Mouse (Mus musculus): ENCODE results near the gene Klk1b16. TPM values are rescaled to one million over a fixed set of nuclear protein-coding genes. Genes with fewer than 3 reads are reported as not detected.

Gene Klk1b16
- not detected for polyA plus RNA-seq (2014; fragmentation: Illumina TruSeq; extraction: RNeasy Lipid Tissue Mini Kit (QIAGEN cat#74804); ENCODE audit: low read depth, low replicate concordance)

GRCm38 (mm10) chr7:44136467-44136866 lies at the start of gene Klk1b16:
Klk1b16 (plus strand) TSS chr7:44136767.

DNA sequence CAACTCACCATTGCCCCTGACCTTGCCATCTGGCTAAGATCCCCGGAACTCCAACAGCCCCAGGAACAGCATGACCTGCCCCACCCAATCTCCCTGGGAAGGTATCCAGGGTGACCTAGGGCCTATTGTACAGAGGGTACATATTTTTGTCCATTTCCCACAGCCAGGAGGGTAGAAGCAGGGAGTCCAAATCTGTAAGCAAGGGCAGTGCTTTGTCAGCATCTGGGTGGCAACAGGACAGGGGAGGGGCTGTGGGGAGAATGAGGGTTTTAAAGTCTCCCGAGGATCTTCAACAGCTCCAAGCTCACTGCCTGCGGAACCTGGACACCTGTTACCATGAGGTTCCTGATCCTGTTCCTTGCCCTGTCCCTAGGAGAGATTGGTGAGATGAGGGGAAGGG lies 34.5 kb upstream of the Klk1b16 start, which contains the start of gene Klk1b21:
Gene Klk1b21, plus strand, starts transcription at position 301 of the 400 bp plus-strand sequence.

DNA sequence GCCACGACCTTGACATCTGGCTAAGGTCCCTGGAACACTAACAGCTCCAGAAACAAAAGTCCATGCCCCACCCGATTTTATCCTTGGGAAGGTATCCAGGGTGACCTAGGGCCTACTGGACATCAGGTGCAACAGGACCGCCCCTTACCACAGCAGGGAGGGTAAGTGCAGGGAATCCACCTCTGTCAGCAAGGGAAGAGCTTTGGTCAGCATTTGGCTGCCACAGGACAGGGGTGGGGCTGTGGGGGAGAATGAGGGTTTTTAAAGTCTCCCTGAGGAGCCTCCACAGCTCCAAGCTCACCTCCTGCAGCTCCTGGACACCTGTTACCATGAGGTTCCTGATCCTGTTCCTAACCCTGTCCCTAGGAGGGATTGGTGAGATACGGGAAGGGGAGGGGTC lies 24.2 kb upstream of the Klk1b16 start, which contains the start of gene Klk1b22:
Gene Klk1b22, plus strand, starts transcription at position 301 of the 400 bp plus-strand sequence.

GRCm38 (mm10) chr7:44187936-44188335 lies 51.4 kb downstream of the Klk1b16 start, which contains the start of gene Klk1b24:
Klk1b24 (plus strand) TSS chr7:44188236.

Other genes starting within 250 kb of the Klk1b16 start
- not detected for gene Klk15, start 203.0 kb upstream of the Klk1b16 start, polyA plus RNA-seq (2014; fragmentation: Illumina TruSeq; extraction: RNeasy Lipid Tissue Mini Kit (QIAGEN cat#74804); ENCODE audit: low read depth, low replicate concordance)
- gene Klk1b8, start 186.1 kb upstream of the Klk1b16 start, polyA plus RNA-seq (2014; fragmentation: Illumina TruSeq; extraction: RNeasy Lipid Tissue Mini Kit (QIAGEN cat#74804); ENCODE audit: low read depth, low replicate concordance) = not detected
- gene Klk1b1, start 170.0 kb upstream of the Klk1b16 start, polyA plus RNA-seq (2014; fragmentation: Illumina TruSeq; extraction: RNeasy Lipid Tissue Mini Kit (QIAGEN cat#74804); ENCODE audit: low read depth, low replicate concordance) = not detected
- gene Klk1b9, start 160.7 kb upstream of the Klk1b16 start, polyA plus RNA-seq (2014; fragmentation: Illumina TruSeq; extraction: RNeasy Lipid Tissue Mini Kit (QIAGEN cat#74804); ENCODE audit: low read depth, low replicate concordance) = not detected
- not detected for gene Klk1b11, start 140.9 kb upstream of the Klk1b16 start, polyA plus RNA-seq (2014; fragmentation: Illumina TruSeq; extraction: RNeasy Lipid Tissue Mini Kit (QIAGEN cat#74804); ENCODE audit: low read depth, low replicate concordance)
- not detected for gene Klk1b26, start 124.6 kb upstream of the Klk1b16 start, polyA plus RNA-seq (2014; fragmentation: Illumina TruSeq; extraction: RNeasy Lipid Tissue Mini Kit (QIAGEN cat#74804); ENCODE audit: low read depth, low replicate concordance)
- gene Klk1b27, start 84.5 kb upstream of the Klk1b16 start, polyA plus RNA-seq (2014; fragmentation: Illumina TruSeq; extraction: RNeasy Lipid Tissue Mini Kit (QIAGEN cat#74804); ENCODE audit: low read depth, low replicate concordance) = not detected
- not detected for gene Klk1b21, start 34.4 kb upstream of the Klk1b16 start, polyA plus RNA-seq (2014; fragmentation: Illumina TruSeq; extraction: RNeasy Lipid Tissue Mini Kit (QIAGEN cat#74804); ENCODE audit: low read depth, low replicate concordance)
- not detected for gene Klk1b22, start 24.1 kb upstream of the Klk1b16 start, polyA plus RNA-seq (2014; fragmentation: Illumina TruSeq; extraction: RNeasy Lipid Tissue Mini Kit (QIAGEN cat#74804); ENCODE audit: low read depth, low replicate concordance)
- gene Klk1b24, start 51.5 kb downstream of the Klk1b16 start, polyA plus RNA-seq (2014; fragmentation: Illumina TruSeq; extraction: RNeasy Lipid Tissue Mini Kit (QIAGEN cat#74804); ENCODE audit: low read depth, low replicate concordance) = not detected
- not detected for gene Klk1b3, start 61.4 kb downstream of the Klk1b16 start, polyA plus RNA-seq (2014; fragmentation: Illumina TruSeq; extraction: RNeasy Lipid Tissue Mini Kit (QIAGEN cat#74804); ENCODE audit: low read depth, low replicate concordance)
- gene Klk1b4, start 70.7 kb downstream of the Klk1b16 start, polyA plus RNA-seq (2014; fragmentation: Illumina TruSeq; extraction: RNeasy Lipid Tissue Mini Kit (QIAGEN cat#74804); ENCODE audit: low read depth, low replicate concordance) = not detected
- not detected for gene Klk1b5, start 79.2 kb downstream of the Klk1b16 start, polyA plus RNA-seq (2014; fragmentation: Illumina TruSeq; extraction: RNeasy Lipid Tissue Mini Kit (QIAGEN cat#74804); ENCODE audit: low read depth, low replicate concordance)
- gene Klk1, start 88.6 kb downstream of the Klk1b16 start, polyA plus RNA-seq (2014; fragmentation: Illumina TruSeq; extraction: RNeasy Lipid Tissue Mini Kit (QIAGEN cat#74804); ENCODE audit: low read depth, low replicate concordance) = not detected
- not detected for gene Gm36864, start 99.4 kb downstream of the Klk1b16 start, polyA plus RNA-seq (2014; fragmentation: Illumina TruSeq; extraction: RNeasy Lipid Tissue Mini Kit (QIAGEN cat#74804); ENCODE audit: low read depth, low replicate concordance)
- gene 1700028J19Rik, start 109.9 kb downstream of the Klk1b16 start, polyA plus RNA-seq (2014; fragmentation: Illumina TruSeq; extraction: RNeasy Lipid Tissue Mini Kit (QIAGEN cat#74804); ENCODE audit: low read depth, low replicate concordance) = not detected
- gene 2410002F23Rik, start 110.0 kb downstream of the Klk1b16 start, polyA plus RNA-seq (2014; fragmentation: Illumina TruSeq; extraction: RNeasy Lipid Tissue Mini Kit (QIAGEN cat#74804); ENCODE audit: low read depth, low replicate concordance) = 57.7 TPM
- gene Acp4, start 120.6 kb downstream of the Klk1b16 start, polyA plus RNA-seq (2014; fragmentation: Illumina TruSeq; extraction: RNeasy Lipid Tissue Mini Kit (QIAGEN cat#74804); ENCODE audit: low read depth, low replicate concordance) = not detected
- gene Gm15517, start 124.7 kb downstream of the Klk1b16 start, polyA plus RNA-seq (2014; fragmentation: Illumina TruSeq; extraction: RNeasy Lipid Tissue Mini Kit (QIAGEN cat#74804); ENCODE audit: low read depth, low replicate concordance) = not detected
- 3.7 TPM for gene Clec11a, start 170.1 kb downstream of the Klk1b16 start, polyA plus RNA-seq (2014; fragmentation: Illumina TruSeq; extraction: RNeasy Lipid Tissue Mini Kit (QIAGEN cat#74804); ENCODE audit: low read depth, low replicate concordance)
- gene Shank1, start 173.5 kb downstream of the Klk1b16 start, polyA plus RNA-seq (2014; fragmentation: Illumina TruSeq; extraction: RNeasy Lipid Tissue Mini Kit (QIAGEN cat#74804); ENCODE audit: low read depth, low replicate concordance) = 0.12 TPM
- not detected for gene Syt3, start 247.3 kb downstream of the Klk1b16 start, polyA plus RNA-seq (2014; fragmentation: Illumina TruSeq; extraction: RNeasy Lipid Tissue Mini Kit (QIAGEN cat#74804); ENCODE audit: low read depth, low replicate concordance)
- gene 1700008O03Rik, start 249.1 kb downstream of the Klk1b16 start, polyA plus RNA-seq (2014; fragmentation: Illumina TruSeq; extraction: RNeasy Lipid Tissue Mini Kit (QIAGEN cat#74804); ENCODE audit: low read depth, low replicate concordance) = not detected

All from adrenal gland, adult 10 weeks (tissue).